16 mouse cellular contexts compared by ENCODE assay signal in genomic region chr15:103074663-103075415, GRCm38 (mm10). TPM values are rescaled to one million over a fixed set of nuclear protein-coding genes. Genes with fewer than 3 reads are reported as not detected.
"Had no signal": no experiment of that assay in that cellular context is flagged by ENCODE, and none has a peak within 500 bp of the region (broad histone marks: within the 10 kb centered on the region; RNA-seq: fewer than 3 reads in every experiment).

No protein-coding gene starts in this region.

- H3K9me3 ChIP-seq: liver, embryonic 15.5 days; megakaryocyte, embryonic 14.5 days; midbrain, embryonic 15.5 days had no signal

- ATAC-seq: intestine, embryonic 16.5 days; midbrain, embryonic 15.5 days had no signal

- H3K36me3 ChIP-seq: liver, embryonic 15.5 days; midbrain, embryonic 15.5 days had no signal

- DNase-seq: kidney, postnatal 10 days; lung, adult 2 months; lung, postnatal 10 days; retina, postnatal 1 day; right cerebral cortex, postnatal 4 days; thymus, postnatal 36 days had no signal

- H3K9ac ChIP-seq: liver, embryonic 15.5 days; midbrain, embryonic 15.5 days had no signal

- H3K27ac ChIP-seq: left cerebral cortex, adult 2 months; liver, embryonic 15.5 days; macrophage; midbrain, embryonic 15.5 days had no signal

- H3K4me3 ChIP-seq: left cerebral cortex, adult 2 months; liver, embryonic 15.5 days; megakaryocyte, embryonic 14.5 days; midbrain, embryonic 15.5 days had no signal

- H3K4me2 ChIP-seq: liver, embryonic 11.5 days; liver, embryonic 15.5 days; midbrain, embryonic 11.5 days; midbrain, embryonic 15.5 days had no signal

- H3K4me1 ChIP-seq: liver, embryonic 15.5 days; megakaryocyte, embryonic 14.5 days; midbrain, embryonic 15.5 days had no signal

RNA-seq across cellular contexts. Expression of gene Hoxc4, which starts 56.1 kb away (rescaled TPM):
- total RNA-seq: layer of hippocampus, postnatal 25 days; left cerebral cortex, adult 2 months; left cerebral cortex, postnatal 14 days had no signal
- polyA plus RNA-seq: macrophage; midbrain, embryonic 11.5 days; midbrain, embryonic 15.5 days had no signal
